Mouse (Mus musculus) kidney, postnatal 0 days (tissue): ENCODE measurements around the gene Aprt. TPM values are rescaled to one million over a fixed set of nuclear protein-coding genes. Genes with fewer than 3 reads are reported as not detected.

Experiments used
- ATAC-seq: fragments of 200-750 bp; cut with Nextera tagmentation; replicated peaks from 2 replicates; pipeline ENCODE4 v1.8.0; 2017; ENCODE audit warnings: low read depth, moderate number of reproducible peaks, moderate TSS enrichment, moderate library complexity; ENCODE audit not compliant: low FRiP score
- DNase-seq: peaks from one replicate; pipeline ENCODE4 v3.0.0-alpha.2; 2016; ENCODE audit warnings: low spot score
- H3K27ac ChIP-seq: fragments of 300-500 bp; sonication (generic); 2 replicates; pipeline ENCODE4 v1.5.1; 2014; ENCODE audit warnings: mild to moderate bottlenecking
- H3K27me3 ChIP-seq: fragments of 300-500 bp; sonication (generic); 2 replicates; pipeline ENCODE4 v1.6.1; 2014; ENCODE audit warnings: low read length, mixed read lengths; ENCODE audit not compliant: insufficient read depth
- H3K36me3 ChIP-seq: fragments of 300-500 bp; sonication (generic); 2 replicates; pipeline ENCODE4 v1.6.1; 2014; ENCODE audit warnings: low read length, mixed read lengths; ENCODE audit not compliant: insufficient read depth
- H3K4me1 ChIP-seq: fragments of 300-500 bp; sonication (generic); replicated peaks from 2 replicates; pipeline ENCODE4 v1.6.1; 2014; ENCODE audit warnings: antibody characterized with exemption, low read length, mixed read lengths; ENCODE audit not compliant: insufficient read depth
- H3K4me2 ChIP-seq: fragments of 300-500 bp; sonication (generic); 2 replicates; pipeline ENCODE4 v1.6.1; 2014; ENCODE audit warnings: mild to moderate bottlenecking, low read length, moderate library complexity, mixed read lengths
- H3K4me3 ChIP-seq: fragments of 300-500 bp; sonication (generic); replicated peaks from 2 replicates; pipeline ENCODE4 v1.5.1; 2014; ENCODE audit warnings: low read depth, low read length
- H3K9ac ChIP-seq: fragments of 300-500 bp; sonication (generic); 2 replicates; pipeline ENCODE4 v1.6.1; 2014; ENCODE audit warnings: low read depth, low read length
- H3K9me3 ChIP-seq: fragments of 300-500 bp; sonication (generic); replicated peaks from 2 replicates; pipeline ENCODE4 v1.6.1; 2016; ENCODE audit warnings: low read length, inconsistent platforms, mixed read lengths
- CTCF ChIP-seq: IDR thresholded peaks from 2 replicates; pipeline ENCODE4 v1.5.1; 2016; ENCODE audit warnings: antibody characterized with exemption, low read depth, mild to moderate bottlenecking, moderate library complexity
- WGBS: fragments of 180-500 bp; shearing (Covaris S2); extraction: QIAGEN DNeasy Blood & Tissue Kit; methylation state at CpG from one replicate; pipeline ENCODE4 v1.1.7; 2014; 5-methylcytosine and 5-hydroxymethylcytosine counted together
- polyA plus RNA-seq: library from polyadenylated mRNA; unstranded; fragments of >200 nt; fragmentation: Nextera tagmentation; extraction: Ambion mirVana; gene quantifications from 2 replicates; pipeline ENCODE4 v1.2.1, GENCODE M21; 2015

Gene Aprt
- polyA plus RNA-seq, 1 experiment from 2014 or later, result 392 TPM

DNA sequence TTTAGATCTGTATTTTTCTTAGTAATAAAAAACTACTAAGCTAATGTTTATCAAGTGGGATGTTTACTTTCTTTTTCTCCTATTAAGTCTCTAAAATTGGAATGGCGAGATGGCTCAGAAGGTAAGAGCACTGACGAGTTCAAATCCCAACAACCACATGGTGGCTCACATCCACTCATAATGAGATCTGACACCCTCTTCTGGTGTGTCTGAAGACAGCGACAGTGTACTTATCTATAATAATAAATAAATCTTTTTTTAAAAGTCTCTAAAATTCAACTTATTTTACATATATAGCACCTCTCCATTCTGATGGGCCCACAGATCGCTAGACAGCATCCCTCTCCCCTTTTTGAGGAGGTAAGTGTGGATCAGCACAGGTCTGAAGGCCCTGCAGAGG is 33.5 kb upstream of the Aprt start:
- ATAC-seq, result no peak
- Histone ChIP-seq H3K36me3 (0 out of 2 replicates have a peak, but pooled peaks cover 3% of the 10 kb centered on the region), H3K27me3 (no peaks in the 10 kb centered on the region), H3K9me3 (no peaks in the 10 kb centered on the region), H3K4me1 (peaks cover 8% of the 10 kb centered on the region; the same call in 1 of the 2 replicates), H3K9ac (no peak overlapping the region), H3K4me3 (no peak overlapping the region), H3K27ac (no peak overlapping the region), H3K4me2 (peak overlapping the region; percentile 79)
- no peak for DNase-seq
- no peak for TF ChIP-seq CTCF
- WGBS, result 59% methylated on average over 4 of the region's 4 CpGs

DNA sequence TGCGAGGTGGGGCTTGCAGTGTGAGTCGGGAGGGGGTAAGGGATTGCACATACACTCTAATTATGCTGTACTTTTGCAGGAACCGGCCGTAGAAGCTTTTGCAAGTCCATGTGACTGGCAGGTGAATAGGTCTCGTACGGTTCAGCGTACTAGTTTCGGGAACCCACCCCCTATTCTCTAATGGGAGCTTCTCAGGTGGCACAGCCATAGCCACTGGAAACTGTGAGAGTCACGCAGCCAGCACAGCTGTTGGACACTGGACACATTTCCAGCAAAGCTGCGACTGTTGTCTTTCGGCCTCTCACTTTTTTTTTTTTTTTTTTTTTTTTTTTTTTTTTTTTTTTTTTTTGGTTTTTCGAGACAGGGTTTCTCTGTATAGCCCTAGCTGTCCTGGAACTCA is 30.1 kb upstream of the Aprt start:
- no peak for TF ChIP-seq CTCF
- ATAC-seq (no peak), DNase-seq (no peak)
- H3K9me3 ChIP-seq, result no peaks in the 10 kb centered on the region
- no peak overlapping the region for H3K4me3 ChIP-seq
- no peak overlapping the region for H3K27ac ChIP-seq
- H3K36me3 ChIP-seq, result no peaks in the 10 kb centered on the region
- H3K4me1 ChIP-seq, result no peaks in the 10 kb centered on the region
- 74% methylated on average over 11 of the region's 12 CpGs for WGBS
- H3K4me2 ChIP-seq, result no peak overlapping the region
- no peaks in the 10 kb centered on the region for H3K27me3 ChIP-seq
- no peak overlapping the region for H3K9ac ChIP-seq

DNA sequence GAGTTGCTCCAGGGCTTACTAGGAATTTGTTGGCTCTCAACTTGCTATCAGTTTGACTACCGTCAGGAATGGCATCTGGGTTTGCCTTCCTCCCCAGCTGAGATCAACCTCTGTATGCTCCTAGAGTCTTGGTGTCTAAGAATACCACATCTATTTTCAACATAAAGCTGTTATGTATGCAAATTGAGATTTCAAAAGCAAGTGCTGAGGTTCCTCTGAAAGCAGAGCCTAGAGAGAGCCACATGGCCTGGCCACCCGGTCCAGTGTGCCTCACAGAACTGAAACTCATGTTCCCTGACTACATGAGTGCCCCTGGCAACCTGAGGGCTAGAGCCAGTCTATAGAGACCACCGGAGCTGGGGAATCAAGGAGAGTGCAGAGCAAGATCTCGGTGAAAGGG is 28.7 kb upstream of the Aprt start:
- TF ChIP-seq CTCF, result no peak
- WGBS, result 76% methylated on average over 4 of the region's 4 CpGs

DNA sequence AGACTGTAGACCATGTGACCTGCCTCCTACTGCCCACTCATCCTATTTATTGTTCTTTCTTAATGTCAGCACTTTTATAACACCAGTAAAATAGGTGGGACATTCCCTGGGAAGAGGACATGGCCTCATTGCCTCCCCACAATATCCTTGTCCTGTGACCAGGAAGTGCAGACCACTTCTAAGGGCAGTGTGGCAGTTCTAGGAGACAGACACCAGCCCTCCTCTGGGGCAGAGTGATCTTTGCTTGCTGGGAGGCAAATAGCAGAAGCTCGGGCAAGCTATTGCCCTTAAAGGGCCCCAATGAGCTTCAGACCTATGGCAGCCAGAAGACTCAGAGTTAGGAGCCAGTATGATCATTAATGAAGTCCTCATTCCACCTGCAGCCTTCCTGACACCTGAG is 27.9 kb upstream of the Aprt start:
- H3K9ac ChIP-seq, result no peak overlapping the region
- no peak overlapping the region for H3K4me3 ChIP-seq
- 0 out of 2 replicates have a peak, but pooled peaks cover 2% of the 10 kb centered on the region for H3K36me3 ChIP-seq
- no peak overlapping the region for H3K27ac ChIP-seq
- H3K4me2 ChIP-seq, result no peak overlapping the region
- H3K27me3 ChIP-seq, result no peaks in the 10 kb centered on the region
- H3K4me1 ChIP-seq, result no peaks in the 10 kb centered on the region
- DNase-seq, result no peak
- ATAC-seq, result no peak; the same call in 1 of the 2 replicates
- no peaks in the 10 kb centered on the region for H3K9me3 ChIP-seq
- WGBS, result 38% methylated on average over 1 of the region's 1 CpGs
- no peak for TF ChIP-seq CTCF

More for the DNA sequence above, 28.7 kb upstream of the Aprt start:
- Histone ChIP-seq H3K36me3 (0 out of 2 replicates have a peak, but pooled peaks cover 2% of the 10 kb centered on the region), H3K27me3 (no peaks in the 10 kb centered on the region), H3K9me3 (no peaks in the 10 kb centered on the region), H3K4me1 (no peaks in the 10 kb centered on the region), H3K9ac (no peak overlapping the region), H3K27ac (no peak overlapping the region), H3K4me2 (no peak overlapping the region), H3K4me3 (no peak overlapping the region)
- no peak for DNase-seq
- ATAC-seq, result no peak

DNA sequence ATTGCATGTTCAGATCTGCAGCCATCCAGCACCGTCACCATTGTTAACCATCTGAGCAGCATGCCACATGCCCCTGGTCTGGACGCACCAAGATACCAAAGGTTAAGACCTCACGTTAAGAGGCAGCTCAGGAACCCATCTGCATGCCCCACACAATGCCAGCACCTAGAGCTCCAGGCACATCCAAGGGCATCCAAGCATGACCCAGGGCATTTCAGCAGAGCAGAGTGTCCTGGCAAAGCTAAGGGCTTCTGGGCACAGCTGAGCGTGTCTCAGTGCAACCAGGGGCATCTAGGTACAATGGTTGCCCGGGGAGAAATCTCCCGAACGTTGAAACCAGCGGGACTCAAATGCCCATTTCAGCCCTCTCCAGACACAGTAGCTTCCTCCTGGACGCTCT is 24.0 kb upstream of the Aprt start:
- no peak overlapping the region for H3K9ac ChIP-seq
- 84% methylated on average over 9 of the region's 9 CpGs for WGBS
- no peaks in the 10 kb centered on the region for H3K27me3 ChIP-seq
- no peak for TF ChIP-seq CTCF
- ATAC-seq, result no peak
- no peak overlapping the region for H3K27ac ChIP-seq
- no peak overlapping the region for H3K4me3 ChIP-seq
- no peak overlapping the region for H3K4me2 ChIP-seq
- H3K4me1 ChIP-seq, result no peaks in the 10 kb centered on the region
- H3K36me3 ChIP-seq, result peaks cover 7% of the 10 kb centered on the region; the same call in 1 of the 2 replicates
- no peak for DNase-seq
- no peaks in the 10 kb centered on the region for H3K9me3 ChIP-seq

DNA sequence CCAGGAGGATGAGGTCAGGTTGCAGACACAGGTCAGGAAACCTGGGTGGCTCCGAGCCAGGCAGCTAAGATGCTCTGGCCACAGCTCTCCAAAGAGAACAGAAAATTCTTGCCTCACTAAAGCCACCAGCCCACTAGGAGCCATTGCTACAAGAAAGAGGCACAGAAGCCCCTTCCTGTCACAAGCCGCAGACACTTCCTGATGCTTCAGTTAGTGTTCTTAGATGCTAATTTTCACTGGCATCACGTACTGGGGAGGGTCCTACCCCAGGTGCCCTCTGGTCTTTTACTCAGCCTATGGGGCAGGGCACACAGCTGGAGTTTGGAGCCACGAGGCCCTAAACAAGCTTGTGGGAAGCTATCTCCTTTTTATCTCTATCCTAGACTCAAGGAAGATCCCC is 19.3 kb upstream of the Aprt start:
- no peak for TF ChIP-seq CTCF
- Histone ChIP-seq H3K27me3 (no peaks in the 10 kb centered on the region), H3K27ac (no peak overlapping the region), H3K9me3 (no peaks in the 10 kb centered on the region), H3K9ac (no peak overlapping the region), H3K4me1 (no peaks in the 10 kb centered on the region), H3K4me2 (no peak overlapping the region), H3K4me3 (no peak overlapping the region), H3K36me3 (peaks cover 11% of the 10 kb centered on the region; the same call in 1 of the 2 replicates)
- no peak for ATAC-seq
- 48% methylated on average over 4 of the region's 4 CpGs for WGBS
- DNase-seq, result no peak
